Mouse (Mus musculus) neural tube, embryonic 12.5 days (tissue): ENCODE measurements at regions not wholly inside any gene's neighbourhood (a gene's known extent, or its start where the extent isn't known, plus 50 kb on each side); places are given as distances from the start of the nearest gene placed in this dataset.
A peak's percentile ranks its signal among the peaks of the same experiment; 100 is the strongest.

Experiments used
- ATAC-seq: fragments of 200-750 bp; cut with Nextera tagmentation; 2 replicates; pipeline ENCODE4 v1.8.0; 2017; ENCODE audit warnings: low read depth, mild to moderate bottlenecking, moderate TSS enrichment, moderate library complexity; ENCODE audit not compliant: low FRiP score
- H3K27ac ChIP-seq: fragments of 300-500 bp; sonication (generic); 2 replicates; pipeline ENCODE4 v1.5.1; 2016
- H3K27me3 ChIP-seq: fragments of 300-500 bp; sonication (generic); replicated peaks from 2 replicates; pipeline ENCODE4 v1.6.1; 2016; ENCODE audit warnings: mild to moderate bottlenecking
- H3K36me3 ChIP-seq: fragments of 300-500 bp; sonication (generic); 2 replicates; pipeline ENCODE4 v1.6.1; 2016; ENCODE audit warnings: mild to moderate bottlenecking
- H3K4me1 ChIP-seq: fragments of 300-500 bp; sonication (generic); 2 replicates; pipeline ENCODE4 v1.6.1; 2016
- H3K4me2 ChIP-seq: fragments of 300-500 bp; sonication (generic); replicated peaks from 2 replicates; pipeline ENCODE4 v1.6.1; 2016; ENCODE audit warnings: mild to moderate bottlenecking
- H3K4me3 ChIP-seq: fragments of 300-500 bp; sonication (generic); 2 replicates; pipeline ENCODE4 v1.5.1; 2016
- H3K9ac ChIP-seq: fragments of 300-500 bp; sonication (generic); 2 replicates; pipeline ENCODE4 v1.6.1; 2016; ENCODE audit warnings: mild to moderate bottlenecking
- H3K9me3 ChIP-seq: fragments of 300-500 bp; sonication (generic); 2 replicates; pipeline ENCODE4 v1.6.1; 2016; ENCODE audit warnings: mild to moderate bottlenecking
- WGBS: fragments of 180-500 bp; shearing (Covaris S2); methylation state at CpG from one replicate; pipeline ENCODE4 v1.1.7; 2016; 5-methylcytosine and 5-hydroxymethylcytosine counted together

GRCm38 (mm10) chr6:7120136-7120535, 164.3 kb downstream of the Sdhaf3 start:
- WGBS, result 32% methylated on average over 4 of the region's 4 CpGs
- ATAC-seq, result 0 out of 2 replicates have a peak, but pooled peaks have one; percentile 41

GRCm38 (mm10) chr6:7133042-7133441, 177.2 kb downstream of the Sdhaf3 start:
- over 99% methylated on average over 11 of the region's 11 CpGs for WGBS
- H3K4me1 ChIP-seq, result no peaks in the 10 kb centered on the region
- no peak overlapping the region for H3K9ac ChIP-seq
- H3K4me3 ChIP-seq, result no peak overlapping the region
- no peaks in the 10 kb centered on the region for H3K36me3 ChIP-seq
- no peak overlapping the region for H3K27ac ChIP-seq
- H3K27me3 ChIP-seq, result no peaks in the 10 kb centered on the region
- H3K4me2 ChIP-seq, result no peak overlapping the region
- H3K9me3 ChIP-seq, result no peaks in the 10 kb centered on the region
- no peak for ATAC-seq

More at GRCm38 (mm10) chr6:7120136-7120535, 164.3 kb downstream of the Sdhaf3 start:
- H3K4me1 ChIP-seq, result no peaks in the 10 kb centered on the region
- H3K4me2 ChIP-seq, result no peak overlapping the region
- no peaks in the 10 kb centered on the region for H3K9me3 ChIP-seq
- H3K4me3 ChIP-seq, result no peak overlapping the region
- no peak overlapping the region for H3K9ac ChIP-seq
- no peak overlapping the region for H3K27ac ChIP-seq
- H3K27me3 ChIP-seq, result no peaks in the 10 kb centered on the region
- H3K36me3 ChIP-seq, result no peaks in the 10 kb centered on the region

DNA sequence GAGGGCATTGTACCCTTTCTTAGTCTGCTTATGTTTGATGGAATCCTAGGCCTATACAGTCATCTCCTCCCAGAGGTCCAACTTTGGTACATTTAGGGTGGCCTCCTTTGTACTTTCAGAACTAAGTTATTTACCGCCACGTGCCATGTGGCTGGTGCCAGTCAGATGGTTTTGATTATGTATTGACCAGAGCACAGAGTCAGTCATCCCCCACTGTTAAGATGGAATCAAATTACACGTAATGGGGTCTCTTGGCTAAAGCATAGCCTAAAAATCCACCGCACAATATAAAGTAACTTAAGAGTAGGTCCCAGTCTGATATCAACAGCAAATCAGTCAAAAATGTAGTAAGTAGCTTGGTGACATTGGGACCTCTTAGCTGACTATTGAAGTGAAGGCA, 178.3 kb downstream of the Sdhaf3 start:
- H3K4me1 ChIP-seq, result no peaks in the 10 kb centered on the region
- 78% methylated on average over 4 of the region's 4 CpGs for WGBS

DNA sequence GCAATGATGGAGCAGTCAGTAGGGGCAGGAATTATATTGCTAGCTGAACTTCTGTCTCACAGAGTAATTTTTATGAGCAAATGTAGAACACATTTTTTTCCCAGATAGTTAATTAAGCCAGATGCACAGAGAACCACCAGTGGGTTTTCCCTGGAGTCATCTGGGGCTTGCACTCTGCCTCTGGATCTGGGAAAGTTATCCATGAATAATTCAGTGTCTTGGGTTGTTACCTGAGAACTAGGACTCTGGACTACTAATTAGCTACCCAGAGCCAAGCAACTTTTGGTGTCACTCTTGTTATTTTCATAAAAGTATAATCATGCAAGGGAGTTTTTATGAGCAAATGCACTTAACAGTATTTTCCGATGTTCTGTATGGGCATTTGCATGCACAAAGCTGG, 179.1 kb downstream of the Sdhaf3 start:
- Histone ChIP-seq H3K4me2 (no peak overlapping the region), H3K9me3 (no peaks in the 10 kb centered on the region), H3K9ac (no peak overlapping the region), H3K4me1 (no peaks in the 10 kb centered on the region), H3K36me3 (no peaks in the 10 kb centered on the region), H3K27me3 (no peaks in the 10 kb centered on the region), H3K27ac (no peak overlapping the region), H3K4me3 (no peak overlapping the region)
- WGBS, result 96% methylated on average over 1 of the region's 1 CpGs
- ATAC-seq, result no peak

More for the DNA sequence above, 178.3 kb downstream of the Sdhaf3 start:
- Histone ChIP-seq H3K9me3 (no peaks in the 10 kb centered on the region), H3K27ac (no peak overlapping the region), H3K36me3 (no peaks in the 10 kb centered on the region), H3K9ac (no peak overlapping the region), H3K27me3 (no peaks in the 10 kb centered on the region), H3K4me2 (no peak overlapping the region), H3K4me3 (no peak overlapping the region)
- no peak for ATAC-seq

GRCm38 (mm10) chr6:7181711-7182110, 225.9 kb downstream of the Sdhaf3 start:
- Histone ChIP-seq H3K4me2 (no peak overlapping the region), H3K9ac (no peak overlapping the region), H3K36me3 (no peaks in the 10 kb centered on the region), H3K27ac (no peak overlapping the region), H3K4me3 (no peak overlapping the region), H3K27me3 (no peaks in the 10 kb centered on the region), H3K4me1 (no peaks in the 10 kb centered on the region), H3K9me3 (no peaks in the 10 kb centered on the region)
- no peak for ATAC-seq
- WGBS, result 86% methylated on average over 2 of the region's 2 CpGs

DNA sequence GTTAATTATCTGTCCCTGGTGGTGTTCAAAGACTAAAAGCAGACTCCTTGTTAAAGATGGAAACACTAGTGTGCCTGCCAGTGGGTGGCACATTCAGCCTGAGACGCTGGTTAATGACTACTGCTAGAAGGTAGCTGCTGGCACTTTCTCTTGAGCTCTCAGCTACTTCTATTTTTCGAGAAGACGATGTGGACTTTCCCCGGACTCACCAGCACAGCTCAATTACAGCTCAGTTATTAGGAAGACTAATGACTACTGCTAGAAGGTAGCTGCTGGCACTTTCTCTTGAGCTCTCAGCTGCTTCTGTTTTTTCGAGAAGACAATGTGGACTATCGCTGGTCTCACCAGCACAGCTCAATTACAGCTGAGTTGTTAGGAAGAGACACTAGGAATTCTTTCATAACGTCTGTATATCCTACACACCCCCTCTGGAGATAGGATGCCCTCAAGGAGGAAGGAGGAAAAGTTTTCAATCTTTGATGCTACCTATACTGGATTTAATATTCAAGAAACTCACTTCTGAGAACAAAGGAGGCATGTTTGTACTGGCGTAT, 243.3 kb downstream of the Sdhaf3 start:
- no peak overlapping the region for H3K27ac ChIP-seq
- 56% methylated on average over 8 of the region's 8 CpGs for WGBS
- no peaks in the 10 kb centered on the region for H3K27me3 ChIP-seq
- no peak overlapping the region for H3K4me2 ChIP-seq
- no peaks in the 10 kb centered on the region for H3K4me1 ChIP-seq
- H3K9me3 ChIP-seq, result no peaks in the 10 kb centered on the region
- no peak overlapping the region for H3K9ac ChIP-seq
- ATAC-seq, result no peak
- H3K4me3 ChIP-seq, result no peak overlapping the region
- no peaks in the 10 kb centered on the region for H3K36me3 ChIP-seq

DNA sequence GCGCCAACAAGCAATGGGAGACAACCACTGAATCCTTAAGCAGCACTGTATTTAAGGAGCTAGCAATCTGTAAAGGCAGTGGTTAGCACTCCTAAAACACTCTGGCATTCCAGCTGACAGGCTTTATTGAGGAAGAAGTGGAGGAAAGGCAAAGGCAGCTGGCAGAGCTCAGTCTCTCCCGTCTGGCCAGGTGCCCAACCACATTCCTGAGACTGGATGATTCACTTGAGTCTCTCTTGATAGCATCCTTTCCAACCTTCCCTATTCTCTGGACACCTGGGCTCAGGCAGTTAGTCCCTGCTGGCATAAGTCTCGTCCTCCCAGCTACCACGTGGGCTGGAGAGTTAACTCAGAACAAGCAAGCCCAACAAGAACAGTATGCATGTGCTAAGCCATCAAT, 260.1 kb downstream of the Sdhaf3 start:
- Histone ChIP-seq H3K27me3 (no peaks in the 10 kb centered on the region), H3K36me3 (no peaks in the 10 kb centered on the region), H3K9me3 (no peaks in the 10 kb centered on the region), H3K27ac (no peak overlapping the region), H3K4me1 (no peaks in the 10 kb centered on the region), H3K4me3 (no peak overlapping the region), H3K9ac (no peak overlapping the region), H3K4me2 (no peak overlapping the region)
- ATAC-seq, result no peak
- 66% methylated on average over 4 of the region's 4 CpGs for WGBS

GRCm38 (mm10) chr6:7252286-7252685, 296.5 kb downstream of the Sdhaf3 start:
- H3K4me1 ChIP-seq, result no peaks in the 10 kb centered on the region
- H3K4me2 ChIP-seq, result no peak overlapping the region
- no peaks in the 10 kb centered on the region for H3K36me3 ChIP-seq
- WGBS, result 73% methylated on average over 7 of the region's 7 CpGs
- no peak overlapping the region for H3K4me3 ChIP-seq
- H3K27me3 ChIP-seq, result no peaks in the 10 kb centered on the region
- no peak overlapping the region for H3K27ac ChIP-seq
- no peaks in the 10 kb centered on the region for H3K9me3 ChIP-seq
- ATAC-seq, result no peak
- H3K9ac ChIP-seq, result no peak overlapping the region

GRCm38 (mm10) chr6:7277431-7277830, 277.2 kb upstream of the Tac1 start:
- Histone ChIP-seq H3K27ac (no peak overlapping the region), H3K9me3 (no peaks in the 10 kb centered on the region), H3K36me3 (no peaks in the 10 kb centered on the region), H3K4me3 (no peak overlapping the region), H3K4me1 (no peaks in the 10 kb centered on the region), H3K9ac (no peak overlapping the region), H3K4me2 (no peak overlapping the region), H3K27me3 (no peaks in the 10 kb centered on the region)
- ATAC-seq, result no peak
- WGBS, result 53% methylated on average over 4 of the region's 4 CpGs

GRCm38 (mm10) chr6:7306956-7307355, 247.7 kb upstream of the Tac1 start:
- Histone ChIP-seq H3K27ac (no peak overlapping the region), H3K9ac (no peak overlapping the region), H3K27me3 (no peaks in the 10 kb centered on the region), H3K4me1 (no peaks in the 10 kb centered on the region), H3K4me3 (no peak overlapping the region), H3K9me3 (no peaks in the 10 kb centered on the region), H3K4me2 (no peak overlapping the region), H3K36me3 (no peaks in the 10 kb centered on the region)
- ATAC-seq, result no peak
- 91% methylated on average over 1 of the region's 1 CpGs for WGBS

- ATAC-seq, result no peak
- WGBS, result 86% methylated on average over 3 of the region's 3 CpGs
- Histone ChIP-seq H3K4me3 (no peak overlapping the region), H3K4me2 (no peak overlapping the region), H3K9me3 (no peaks in the 10 kb centered on the region), H3K4me1 (no peaks in the 10 kb centered on the region), H3K27ac (no peak overlapping the region), H3K36me3 (no peaks in the 10 kb centered on the region), H3K9ac (no peak overlapping the region), H3K27me3 (no peaks in the 10 kb centered on the region)
These were observed 241.2 kb upstream of the Tac1 start for GRCm38 (mm10) chr6:7313496-7313895.

DNA sequence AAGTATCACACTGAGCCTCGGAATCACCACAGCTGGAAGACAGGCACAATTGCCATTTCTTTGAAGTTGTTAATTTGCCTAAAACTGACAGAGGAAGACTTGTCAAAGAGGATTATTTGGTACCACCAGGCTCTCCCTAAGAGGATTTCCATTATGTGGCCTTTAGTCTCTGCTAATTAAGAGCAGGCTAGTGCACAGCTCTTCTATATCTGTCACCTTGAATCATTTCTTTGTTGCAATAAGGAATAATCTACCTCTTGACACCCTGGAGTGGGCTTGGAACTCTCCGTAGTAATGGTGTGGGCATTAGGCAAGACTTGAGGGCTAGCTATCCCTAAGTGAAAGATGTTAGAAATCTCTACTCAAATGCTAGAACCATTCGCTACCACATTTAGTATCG, 227.7 kb upstream of the Tac1 start:
- H3K27ac ChIP-seq, result no peak overlapping the region
- WGBS, result 52% methylated on average over 4 of the region's 4 CpGs
- H3K4me3 ChIP-seq, result no peak overlapping the region
- no peaks in the 10 kb centered on the region for H3K27me3 ChIP-seq
- no peak overlapping the region for H3K9ac ChIP-seq
- no peaks in the 10 kb centered on the region for H3K4me1 ChIP-seq
- no peaks in the 10 kb centered on the region for H3K36me3 ChIP-seq
- ATAC-seq, result no peak
- no peaks in the 10 kb centered on the region for H3K9me3 ChIP-seq
- no peak overlapping the region for H3K4me2 ChIP-seq

DNA sequence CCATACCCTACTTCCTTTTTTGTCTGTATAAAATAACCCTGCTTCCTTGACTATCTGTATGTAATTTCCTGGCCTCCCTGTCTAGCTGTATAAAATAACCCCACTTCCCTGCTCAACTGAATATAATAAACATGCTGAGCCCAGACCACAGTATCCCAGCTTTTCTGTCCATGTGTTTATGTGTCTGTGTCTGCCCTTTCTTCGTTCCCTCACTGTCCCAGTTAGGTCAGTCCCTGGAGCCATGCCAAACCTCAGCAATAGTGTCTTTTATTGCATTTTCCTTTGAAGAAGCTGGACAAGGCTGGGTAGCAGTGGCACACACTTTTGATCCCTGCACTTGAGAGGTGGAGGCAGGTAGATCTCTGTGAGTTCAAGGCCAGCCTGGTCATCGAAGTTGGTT, 198.0 kb upstream of the Tac1 start:
- H3K9ac ChIP-seq, result no peak overlapping the region
- H3K9me3 ChIP-seq, result no peaks in the 10 kb centered on the region
- no peak for ATAC-seq
- no peak overlapping the region for H3K27ac ChIP-seq
- no peak overlapping the region for H3K4me3 ChIP-seq
- H3K36me3 ChIP-seq, result no peaks in the 10 kb centered on the region
- 74% methylated on average over 2 of the region's 2 CpGs for WGBS
- no peaks in the 10 kb centered on the region for H3K27me3 ChIP-seq
- no peaks in the 10 kb centered on the region for H3K4me1 ChIP-seq
- H3K4me2 ChIP-seq, result no peak overlapping the region
